Mouse (Mus musculus) ovary, postnatal 10 days (tissue): ENCODE measurements around the gene Cep95.
"Not testable (repeated sequence)": the region's sequence is repeated elsewhere in the genome, so short reads cannot be mapped to it uniquely, and the experiment has no call there.

Experiments used
- DNase-seq: peaks from one replicate; pipeline ENCODE4 v3.0.0; 2022; ENCODE audit warnings: low spot score

Gene Cep95

GRCm38 (mm10) chr11:106777395-106777794 lies 11.7 kb upstream of the Cep95 start:
- no peak for DNase-seq

GRCm38 (mm10) chr11:106778132-106778531 lies 10.9 kb upstream of the Cep95 start:
- DNase-seq: no peak

DNA sequence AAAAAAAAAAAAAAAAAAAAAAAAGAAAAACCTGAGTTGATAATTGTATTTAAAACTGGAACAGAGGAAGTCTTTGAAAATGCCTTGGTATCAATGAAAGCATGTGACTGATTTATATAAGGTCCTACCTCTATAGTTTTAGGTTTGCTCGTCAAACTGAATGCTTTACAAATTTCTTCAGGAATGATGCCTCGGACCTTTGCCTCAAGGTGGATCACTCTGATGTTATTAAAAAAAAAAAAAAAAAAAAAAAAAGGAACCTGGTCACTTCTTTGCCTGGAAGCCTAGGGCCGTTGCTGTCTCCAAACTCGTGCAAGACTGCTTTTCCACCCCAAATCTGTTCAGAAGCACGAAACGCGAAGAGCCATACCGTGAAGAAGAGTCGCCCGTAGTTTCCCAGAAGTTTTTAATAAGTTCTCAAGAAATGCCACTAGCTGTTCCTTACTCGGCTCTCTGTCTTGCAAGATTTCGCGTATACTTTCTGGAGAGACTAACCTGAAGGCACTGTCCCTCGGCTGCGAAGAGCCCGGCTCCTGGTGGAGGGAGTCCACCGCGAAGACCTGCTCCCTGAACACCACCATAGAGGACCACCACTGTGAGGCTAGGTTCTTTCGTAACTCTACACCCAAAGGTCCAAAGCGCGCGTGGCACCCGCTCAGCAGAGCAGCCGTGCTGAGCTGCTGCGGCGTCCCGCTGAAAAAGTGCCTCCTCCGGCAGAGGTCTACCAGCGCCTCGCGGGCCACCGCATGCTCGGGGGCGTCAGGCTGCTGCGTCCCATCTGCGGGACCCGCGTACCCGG lies 10.3 kb upstream of the Cep95 start:
- DNase-seq: no peak

DNA sequence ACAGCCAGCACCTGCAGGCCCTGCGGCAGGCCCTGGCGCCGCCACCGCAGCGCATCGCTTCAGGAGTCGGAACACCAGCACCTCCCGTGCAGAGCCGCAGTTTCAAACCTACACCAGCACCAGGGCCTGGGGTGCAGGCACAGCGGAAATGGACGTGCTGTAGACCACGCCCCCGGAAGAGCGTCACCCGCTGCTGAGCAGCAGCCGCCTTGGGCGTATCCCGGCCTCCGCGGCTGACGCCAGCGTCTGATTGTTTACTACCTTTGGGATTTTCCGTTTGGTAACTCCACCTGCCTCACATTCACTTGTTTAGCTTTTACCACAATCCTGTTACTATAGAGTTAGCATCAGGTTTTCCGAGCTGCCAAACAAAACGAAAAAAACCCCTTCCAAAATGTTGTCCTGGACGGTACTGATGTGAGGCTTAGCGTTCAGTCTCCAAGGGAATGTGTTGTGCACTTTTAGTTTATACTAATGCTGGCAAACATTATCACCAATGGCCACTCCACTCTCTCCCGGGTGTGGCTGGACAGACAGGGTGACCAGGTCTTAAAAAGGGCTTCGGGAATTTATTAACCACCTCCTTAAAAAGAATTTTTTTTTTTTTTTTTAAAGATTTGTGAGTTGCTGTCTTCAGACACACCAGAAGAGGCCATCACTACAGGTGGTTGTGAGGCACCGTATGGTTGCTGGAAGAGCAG lies 9.5 kb upstream of the Cep95 start, which contains the start of gene Polg2:
Polg2 (minus strand) TSS at position 150 of the 701 bp plus-strand sequence.
- peak; percentile 86 for DNase-seq

GRCm38 (mm10) chr11:106780089-106780425 lies 9.0 kb upstream of the Cep95 start:
- no peak for DNase-seq

DNA sequence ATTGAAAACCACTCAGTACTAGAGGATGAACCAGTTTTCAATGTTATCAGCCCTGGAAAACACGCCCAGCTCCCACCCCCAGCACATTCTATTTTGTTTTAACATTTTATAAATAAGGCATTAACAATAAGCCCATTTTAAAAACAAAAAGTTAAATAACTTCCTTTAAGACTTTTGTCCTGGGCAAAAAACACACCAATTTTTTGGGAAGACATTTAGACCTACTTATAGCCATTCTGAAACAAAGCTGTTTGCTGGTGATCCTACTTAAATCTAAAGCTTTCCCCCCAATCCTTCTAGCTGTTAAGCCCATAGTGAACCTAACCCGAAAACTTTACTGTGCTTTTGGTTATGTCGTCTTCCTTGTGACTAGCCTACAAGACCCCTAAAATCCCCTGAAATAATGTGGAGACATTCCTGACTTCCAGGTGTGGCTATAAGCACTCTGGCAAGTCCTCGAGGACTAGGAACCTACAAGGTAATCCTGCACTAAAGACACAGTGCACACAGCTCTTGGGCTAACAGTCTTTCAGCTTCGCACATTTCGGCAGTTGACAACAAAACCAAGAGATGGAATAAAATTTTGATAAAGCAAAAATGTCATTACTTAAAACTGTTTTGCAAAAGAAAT lies 8.3 kb upstream of the Cep95 start:
- no peak for DNase-seq

DNA sequence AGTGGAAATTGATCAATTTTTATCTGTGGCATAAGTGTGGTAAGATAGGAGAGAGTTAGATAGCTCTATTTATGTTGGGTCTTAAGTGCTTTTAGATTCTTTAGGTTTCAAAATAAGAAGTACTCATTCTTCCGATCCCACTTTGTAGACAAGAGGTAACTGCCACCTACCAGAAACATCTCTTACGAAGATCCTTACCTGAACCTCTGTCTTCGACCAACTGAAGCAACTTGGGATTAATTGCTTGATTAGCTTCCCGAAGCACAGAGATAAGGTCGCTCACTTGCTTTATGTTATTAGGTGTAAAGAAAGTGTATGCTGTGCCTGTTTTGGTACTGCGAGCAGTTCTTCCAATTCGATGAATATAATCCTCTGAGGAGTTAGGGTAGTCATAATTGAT lies 6.8 kb upstream of the Cep95 start:
- DNase-seq: not testable (repeated sequence)

DNA sequence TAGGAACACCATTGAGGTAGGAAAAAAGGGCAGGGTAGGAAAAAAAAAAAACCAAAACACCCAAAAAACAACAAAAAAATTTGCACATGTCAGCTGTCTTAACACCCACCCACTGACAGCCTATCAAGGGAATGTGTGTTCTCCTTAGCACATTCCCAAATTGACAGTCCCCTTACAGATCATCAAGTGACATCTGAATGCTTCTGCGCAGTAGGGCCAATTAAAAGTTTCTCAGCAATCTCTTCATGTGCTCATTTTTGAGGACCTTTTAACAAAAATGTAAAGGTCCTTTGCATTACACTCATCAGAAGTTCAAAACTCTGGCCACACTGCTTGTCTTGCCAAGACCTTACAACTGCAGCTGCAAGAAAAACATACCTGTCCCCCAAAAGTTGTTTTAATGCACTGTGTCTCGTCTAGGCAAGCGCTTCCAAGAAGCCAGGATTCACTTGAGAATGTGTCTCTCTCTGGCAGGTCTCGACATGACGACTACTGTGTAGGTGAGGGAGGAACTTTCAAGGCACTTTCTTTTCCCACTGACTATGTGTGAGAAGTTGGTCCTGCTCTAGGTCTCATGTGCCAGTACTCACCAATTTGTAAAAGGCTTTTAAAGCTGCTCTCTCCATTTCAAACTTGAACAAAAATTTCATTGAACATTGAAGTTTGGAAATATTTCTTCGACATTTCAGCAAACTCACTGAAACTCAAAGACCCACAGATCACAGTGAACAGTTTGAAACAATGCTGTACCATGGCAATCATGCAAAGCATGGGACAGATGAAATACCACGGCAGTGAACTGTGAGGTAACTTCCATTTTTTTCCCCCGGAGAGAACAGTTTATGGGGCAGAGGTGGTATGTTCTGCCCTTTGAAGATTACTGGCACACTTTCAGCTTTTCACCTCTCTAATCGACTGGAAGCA lies 5.9 kb upstream of the Cep95 start:
- DNase-seq: no peak

DNA sequence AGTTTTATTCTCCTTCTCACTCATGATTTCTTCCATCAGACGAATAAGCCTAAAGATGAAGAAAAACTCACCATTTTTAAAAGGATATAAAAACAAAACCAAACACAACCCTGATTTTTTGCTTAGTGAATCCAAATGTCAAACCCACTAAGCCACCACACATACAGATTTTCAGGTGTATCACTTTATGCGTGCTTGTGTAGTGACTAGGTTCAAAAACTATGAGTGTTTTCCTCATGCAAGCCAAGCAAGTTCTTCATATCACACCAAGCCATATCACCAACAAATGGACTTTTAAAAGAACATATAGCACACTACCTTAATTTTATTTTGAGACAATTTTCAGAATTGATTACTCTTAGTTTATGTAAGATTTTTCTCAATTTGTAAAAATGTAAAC lies 4.6 kb upstream of the Cep95 start:
- DNase-seq: no peak

DNA sequence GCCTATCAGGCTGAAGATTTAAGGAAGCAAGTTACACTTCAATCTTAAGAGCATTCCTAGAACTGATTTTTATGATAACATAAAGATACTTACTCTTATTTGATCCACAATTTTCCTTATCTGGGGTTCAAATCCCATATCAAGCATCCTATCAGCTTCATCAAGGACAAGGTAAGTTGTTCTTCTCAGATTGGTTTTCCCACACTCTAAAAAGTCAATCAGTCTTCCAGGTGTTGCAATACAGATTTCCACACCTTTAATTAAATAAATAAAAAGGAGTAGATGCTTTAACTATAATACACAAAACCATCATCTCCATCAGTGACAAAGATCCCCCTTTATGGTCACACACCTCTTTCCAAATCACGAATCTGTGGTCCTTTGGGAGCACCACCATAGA lies 4.0 kb upstream of the Cep95 start:
- DNase-seq: no peak

GRCm38 (mm10) chr11:106787131-106788025 lies 1.7 kb upstream of the Cep95 start:
- DNase-seq: peak; percentile 83

DNA sequence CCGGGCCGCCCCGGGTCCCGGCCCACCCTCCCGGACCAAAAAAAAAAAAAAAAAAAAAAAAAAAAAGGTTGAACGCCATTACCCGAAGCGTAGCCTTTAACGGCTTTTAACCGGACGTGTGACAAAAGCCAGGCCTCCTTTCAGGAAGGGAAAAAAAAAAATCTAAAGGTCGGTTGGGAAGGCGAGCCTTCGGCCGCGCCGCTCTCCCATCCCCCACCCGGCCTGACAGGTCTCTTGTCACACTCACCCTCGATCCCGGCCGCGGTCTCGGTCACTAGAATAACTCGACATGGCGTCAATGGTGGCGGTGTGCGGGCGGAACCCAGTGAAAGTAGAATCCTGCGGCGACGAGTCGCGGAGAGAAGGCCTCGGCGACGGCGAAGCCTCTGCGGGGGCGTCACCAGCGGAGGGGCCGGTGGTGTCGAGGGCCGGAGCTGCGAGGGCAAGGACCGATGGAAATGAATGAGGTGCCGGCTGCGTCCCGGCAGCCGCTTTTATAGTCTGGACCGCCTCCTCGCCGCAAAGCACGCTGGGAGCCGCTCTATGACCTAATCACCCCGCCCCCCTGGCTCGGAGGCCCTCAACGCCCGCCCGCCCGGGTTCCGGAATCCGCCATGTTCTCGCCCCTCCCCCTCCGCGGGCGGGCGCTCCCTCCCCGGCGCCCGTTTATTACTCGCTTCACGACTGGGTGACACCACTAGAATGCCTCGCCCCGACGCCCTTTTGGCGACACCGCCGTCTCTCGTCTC lies 852 bp upstream of the Cep95 start:
- peak; percentile 99 for DNase-seq

DNA sequence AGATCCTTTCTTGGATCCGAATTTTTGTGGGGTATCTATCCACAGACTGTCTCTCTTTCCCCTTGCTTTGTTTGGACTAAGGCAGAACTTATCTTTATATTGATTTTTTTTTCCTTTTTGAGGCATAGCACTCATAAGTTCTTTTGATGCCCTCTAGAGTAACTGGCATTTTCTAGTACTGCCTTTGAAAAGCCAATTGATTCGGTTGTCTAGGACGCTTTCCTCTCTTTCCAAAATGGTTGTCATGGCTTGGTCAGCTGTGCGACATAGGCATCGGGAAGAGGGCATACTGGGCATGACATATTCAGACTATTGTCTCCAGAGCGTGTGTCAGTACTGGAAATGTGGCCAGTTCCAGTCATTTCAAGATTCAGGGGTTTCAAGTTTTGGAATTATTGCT lies 597 bp downstream of the Cep95 start:
- DNase-seq: no peak

DNA sequence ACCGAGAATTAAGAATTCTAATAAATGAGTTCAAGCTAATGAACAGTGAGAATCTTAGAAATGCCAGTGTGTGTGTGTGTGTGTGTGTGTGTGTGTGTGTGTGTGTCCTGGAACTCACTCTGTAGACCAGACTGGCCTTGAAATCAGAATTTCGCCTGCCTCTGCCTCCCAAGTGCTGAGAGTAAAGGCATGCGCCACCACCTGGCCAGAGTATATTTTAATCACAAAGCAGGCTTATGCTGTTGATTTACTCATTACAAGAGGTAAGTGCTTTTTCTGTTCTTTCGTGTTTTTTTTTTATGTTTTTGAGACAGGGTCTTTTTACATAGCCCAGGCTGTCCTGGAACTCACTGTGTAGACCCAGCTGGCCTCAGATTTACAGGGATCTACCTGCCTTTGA lies 4.8 kb downstream of the Cep95 start:
- no peak for DNase-seq

GRCm38 (mm10) chr11:106795679-106796078 lies 6.6 kb downstream of the Cep95 start:
- no peak for DNase-seq

GRCm38 (mm10) chr11:106802069-106802627 lies 13.1 kb downstream of the Cep95 start:
- no peak for DNase-seq

DNA sequence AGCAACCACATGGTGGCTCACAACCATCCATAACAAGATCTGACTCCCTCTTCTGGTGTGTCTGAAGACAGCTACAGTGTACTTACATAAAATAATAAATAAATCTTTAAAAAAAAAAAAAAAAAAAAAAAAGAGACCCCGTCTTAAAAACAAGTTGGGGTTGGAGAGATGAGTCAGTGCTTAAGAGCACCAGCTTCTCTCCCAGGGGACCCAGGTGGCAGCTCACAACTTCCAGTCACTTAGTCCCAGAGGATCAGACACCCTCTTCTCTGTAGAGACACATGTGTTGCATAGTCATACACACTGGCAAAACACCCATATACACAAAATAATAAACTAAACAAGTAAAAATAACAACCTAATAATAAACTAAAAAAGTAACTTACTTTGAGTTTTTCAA lies 18.4 kb downstream of the Cep95 start:
- not testable (repeated sequence) for DNase-seq

- DNase-seq: no peak
These were observed 23.5 kb downstream of the Cep95 start for GRCm38 (mm10) chr11:106812410-106813136.

DNA sequence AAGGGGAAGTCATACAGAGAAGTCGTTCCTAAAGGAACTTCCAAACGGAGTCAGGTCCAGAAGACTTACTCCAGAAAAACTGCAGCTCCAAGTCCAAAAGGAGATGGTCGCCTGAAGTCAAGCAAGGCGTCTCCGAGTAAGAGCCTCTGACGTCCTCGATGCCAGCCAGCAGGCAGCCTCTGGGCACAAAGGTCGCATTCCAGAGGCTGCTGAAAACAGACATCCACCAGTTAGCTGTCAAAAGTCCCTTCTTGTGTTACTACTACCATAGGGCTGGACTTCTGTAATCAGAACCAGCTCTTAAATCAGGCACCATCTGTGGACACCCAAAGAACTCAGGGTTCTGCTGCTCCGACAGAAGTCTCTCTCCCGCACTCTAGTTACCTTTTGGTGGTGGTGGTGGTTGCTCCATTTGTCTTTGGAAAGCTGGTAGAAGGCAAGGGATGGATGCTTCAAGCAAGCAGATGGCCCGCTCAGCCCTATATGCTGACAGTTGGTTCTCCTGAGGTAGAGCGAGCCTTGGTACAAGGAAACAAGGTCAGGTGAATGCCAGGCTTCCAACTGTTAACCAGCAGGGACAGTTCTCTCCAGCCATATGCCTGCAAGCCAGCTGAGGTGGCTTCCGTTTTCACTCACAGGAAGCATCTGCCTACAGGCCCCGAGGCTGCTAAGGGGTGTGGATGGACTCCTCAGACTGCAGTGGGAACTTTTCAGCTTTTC lies 25.7 kb downstream of the Cep95 start:
- no peak for DNase-seq
